29 mouse cellular contexts compared by ENCODE assay signal in the genomic region with DNA sequence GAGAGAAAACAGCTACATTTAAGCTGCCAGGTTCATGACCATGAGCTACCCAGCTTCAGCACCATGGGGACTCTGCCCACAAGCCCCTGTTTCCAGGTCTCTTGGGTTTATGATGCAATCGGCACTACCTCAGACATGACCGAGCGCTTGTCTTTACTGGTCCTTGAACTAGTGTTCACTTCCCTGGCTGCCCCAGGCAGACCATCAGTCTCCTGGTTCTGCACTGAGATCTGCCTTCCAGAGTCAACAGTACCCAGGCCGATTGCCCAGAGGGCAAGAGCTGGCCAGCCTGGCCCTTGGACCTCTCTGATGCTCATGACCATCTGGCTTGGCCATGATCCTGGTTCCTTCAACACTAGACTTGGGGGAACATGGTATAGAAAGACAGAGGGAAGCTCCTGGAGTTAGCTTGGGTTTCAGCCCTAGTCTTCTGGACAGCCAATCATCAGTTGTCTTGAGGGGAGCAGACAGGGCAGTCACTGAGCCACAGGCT. TPM values are rescaled to one million over a fixed set of nuclear protein-coding genes. Genes with fewer than 3 reads are reported as not detected.
DNase-seq lines count a peak whose midpoint lies in the region; ATAC-seq lines count a peak whose summit lies in the region.
"Had no signal": no experiment of that assay in that cellular context is flagged by ENCODE, and none has a peak within 500 bp of the region (broad histone marks: within the 10 kb centered on the region; RNA-seq: fewer than 3 reads in every experiment).

No protein-coding gene starts in this region.

- no peak overlapping the region for H3K4me3 ChIP-seq in midbrain, embryonic 11.5 days (ENCODE audit: low read depth, low read length)
- H3K4me3 ChIP-seq in midbrain, embryonic 16.5 days (ENCODE audit: low read depth, low read length), result no peak overlapping the region
- H3K4me3 ChIP-seq: forebrain, embryonic 13.5 days; hindbrain, embryonic 12.5 days; intestine, embryonic 15.5 days; liver, embryonic 15.5 days; midbrain, embryonic 12.5 days had no signal

- peak; percentile 67 for DNase-seq in midbrain, embryonic 11.5 days (ENCODE audit: low spot score, missing footprints)
- DNase-seq in cerebellum, adult 18-20 months, result peak; percentile 71 to 82
- DNase-seq in cerebellum, postnatal 10 days, result peak; percentile 34 to 48
- DNase-seq in lung, postnatal 36 days, result no peak
- no peak for DNase-seq in urinary bladder, postnatal 36 days (ENCODE audit: low spot score in 2 of 2)
- DNase-seq in kidney, postnatal 10 days, result no peak
- DNase-seq: adrenal gland, postnatal 25 days; gastrocnemius, postnatal 25 days; heart, adult 18-20 months; heart, postnatal 36 days; kidney, adult 2 months; kidney, postnatal 4 days; lung, embryonic 14.5 days; lung, postnatal 14 days; spleen, adult 18-20 months; thymus, adult 2 months; thymus, postnatal 36 days had no signal

- 96% methylated on average over 4 of the region's 4 CpGs for WGBS in midbrain, embryonic 11.5 days
- WGBS in midbrain, embryonic 16.5 days, result 90% methylated on average over 4 of the region's 4 CpGs

- H3K4me2 ChIP-seq in midbrain, embryonic 11.5 days, result no peak overlapping the region
- H3K4me2 ChIP-seq in midbrain, embryonic 16.5 days (ENCODE audit: low read length), result no peak overlapping the region
- H3K4me2 ChIP-seq: forebrain, embryonic 13.5 days; heart, embryonic 11.5 days; hindbrain, embryonic 12.5 days; intestine, embryonic 15.5 days; liver, embryonic 15.5 days; lung, embryonic 14.5 days; midbrain, embryonic 12.5 days had no signal

- no peaks in the 10 kb centered on the region for H3K9me3 ChIP-seq in midbrain, embryonic 11.5 days (ENCODE audit: control insufficient read depth, low read length)
- no peaks in the 10 kb centered on the region for H3K9me3 ChIP-seq in midbrain, embryonic 16.5 days (replicated peaks; ENCODE audit: control insufficient read depth, low read length, poor library complexity, severe bottlenecking)
- H3K9me3 ChIP-seq: forebrain, embryonic 13.5 days; hindbrain, embryonic 12.5 days; intestine, embryonic 15.5 days; liver, embryonic 15.5 days; midbrain, embryonic 12.5 days had no signal

- ATAC-seq in midbrain, embryonic 11.5 days (ENCODE audit: low FRiP score), result no peak
- no peak for ATAC-seq in midbrain, embryonic 16.5 days
- ATAC-seq: CD4-positive, CD25-positive, alpha-beta regulatory T cell, adult 4 months; forebrain, embryonic 13.5 days; hindbrain, postnatal 0 days; intestine, embryonic 15.5 days had no signal

- no peaks in the 10 kb centered on the region for H3K27me3 ChIP-seq in midbrain, embryonic 11.5 days (ENCODE audit: control insufficient read depth, insufficient read depth, low read length)
- H3K27me3 ChIP-seq in midbrain, embryonic 16.5 days (ENCODE audit: control insufficient read depth, insufficient read depth, low read depth, low read length), result no peaks in the 10 kb centered on the region
- H3K27me3 ChIP-seq: forebrain, embryonic 13.5 days; intestine, embryonic 15.5 days; liver, embryonic 15.5 days; midbrain, embryonic 12.5 days had no signal

- H3K36me3 ChIP-seq in midbrain, embryonic 11.5 days (ENCODE audit: control insufficient read depth, insufficient read depth, low read length), result no peaks in the 10 kb centered on the region
- peaks cover 7% of the 10 kb centered on the region; the same call in 1 of the 2 replicates for H3K36me3 ChIP-seq in midbrain, embryonic 16.5 days (ENCODE audit: control insufficient read depth, insufficient read depth, low read length)
- H3K36me3 ChIP-seq: intestine, embryonic 15.5 days; liver, embryonic 15.5 days had no signal

- no peaks in the 10 kb centered on the region for H3K4me1 ChIP-seq in midbrain, embryonic 11.5 days (ENCODE audit: control insufficient read depth, insufficient read depth, low read length)
- no peaks in the 10 kb centered on the region for H3K4me1 ChIP-seq in midbrain, embryonic 16.5 days (ENCODE audit: control insufficient read depth, insufficient read depth, low read length)
- H3K4me1 ChIP-seq: forebrain, embryonic 13.5 days had no signal

- no peak overlapping the region for H3K27ac ChIP-seq in midbrain, embryonic 11.5 days (ENCODE audit: low read depth, low read length)
- H3K27ac ChIP-seq in midbrain, embryonic 16.5 days (ENCODE audit: low read length), result no peak overlapping the region
- H3K27ac ChIP-seq: forebrain, embryonic 13.5 days; hindbrain, embryonic 12.5 days; hindbrain, postnatal 0 days; intestine, embryonic 15.5 days; liver, embryonic 15.5 days; midbrain, embryonic 12.5 days had no signal

- no peak overlapping the region for H3K9ac ChIP-seq in midbrain, embryonic 11.5 days (ENCODE audit: low read length)
- H3K9ac ChIP-seq in midbrain, embryonic 16.5 days (ENCODE audit: low read depth, low read length), result no peak overlapping the region
- H3K9ac ChIP-seq: forebrain, embryonic 13.5 days; hindbrain, embryonic 12.5 days; intestine, embryonic 15.5 days; liver, embryonic 15.5 days; lung, embryonic 14.5 days; midbrain, embryonic 12.5 days had no signal

RNA-seq across cellular contexts. Expression of gene Gpr153, which starts 41.6 kb away (rescaled TPM):
- polyA plus RNA-seq in midbrain, embryonic 11.5 days (2014; fragmentation: Nextera tagmentation; extraction: Ambion mirVana), result 7.4 and 9.5 TPM in 2 replicates
- 13.8 and 16.2 TPM in 2 replicates for polyA plus RNA-seq in midbrain, embryonic 16.5 days (2015; fragmentation: Nextera tagmentation; extraction: Ambion mirVana)

RNA-seq across cellular contexts. Expression of gene Acot7, which starts 54.5 kb away (rescaled TPM):
- 92.5 and 93.5 TPM in 2 replicates for polyA plus RNA-seq in midbrain, embryonic 11.5 days (2014; fragmentation: Nextera tagmentation; extraction: Ambion mirVana)
- 437 and 480 TPM in 2 replicates for polyA plus RNA-seq in midbrain, embryonic 16.5 days (2015; fragmentation: Nextera tagmentation; extraction: Ambion mirVana)

RNA-seq across cellular contexts. Expression of gene Hes3, which starts 59.0 kb away (rescaled TPM):
- polyA plus RNA-seq in midbrain, embryonic 11.5 days (2014; fragmentation: Nextera tagmentation; extraction: Ambion mirVana), result 8.6 and 12.6 TPM in 2 replicates
- polyA plus RNA-seq in midbrain, embryonic 16.5 days (2015; fragmentation: Nextera tagmentation; extraction: Ambion mirVana), result 0.19 and 0.41 TPM in 2 replicates
- polyA plus RNA-seq: CD4-positive, CD25-positive, alpha-beta regulatory T cell, adult 4 months; forebrain, embryonic 13.5 days; heart, embryonic 11.5 days; heart, embryonic 16.5 days; intestine, embryonic 15.5 days; kidney, adult 2 months; kidney, embryonic 16.5 days; liver, embryonic 15.5 days; lung, embryonic 14.5 days; stomach, embryonic 16.5 days had no signal

Comparison
In these comparisons a context has a peak if more than half of its experiments do, and no peak if none do; other contexts are left out.
1. DNase-seq: peak in midbrain, embryonic 11.5 days (single experiment), cerebellum, adult 18-20 months (2 of 2) and cerebellum, postnatal 10 days (2 of 2); none in lung, postnatal 36 days (single experiment), urinary bladder, postnatal 36 days (0 of 2) and kidney, postnatal 10 days (single experiment).